Mouse (Mus musculus) c-Kit-negative CD71-positive TER-119-positive erythroid progenitor cells, embryonic 14.5 days (primary cell): ENCODE results near the gene Rhbdl1.

ENCODE experiments used
- DNase-seq: peaks from one replicate; pipeline ENCODE4 v3.0.0-alpha.2; 2013; ENCODE audit warnings: low read depth, low spot score

Rhbdl1 gene

GRCm38 (mm10) chr17:25794197-25794596, 42.9 kb downstream of the Rhbdl1 start:
- no peak for DNase-seq

GRCm38 (mm10) chr17:25792615-25793014, 44.5 kb downstream of the Rhbdl1 start, which contains the start of gene Fam173a:
Fam173a (minus strand) TSS chr17:25792901.
- no peak for DNase-seq

GRCm38 (mm10) chr17:25791843-25792527, 45.1 kb downstream of the Rhbdl1 start:
- DNase-seq: peak; percentile 64

- DNase-seq: no peak
Measured at GRCm38 (mm10) chr17:25791320-25791842, 45.7 kb downstream of the Rhbdl1 start.

- DNase-seq: no peak
Measured at GRCm38 (mm10) chr17:25786781-25787504, 50.2 kb downstream of the Rhbdl1 start.

- no peak for DNase-seq
Measured at GRCm38 (mm10) chr17:25786280-25786679, 50.8 kb downstream of the Rhbdl1 start, which contains the start of gene Ccdc78. Ccdc78 (plus strand) TSS chr17:25786580.

GRCm38 (mm10) chr17:25785281-25785745, 51.8 kb downstream of the Rhbdl1 start, which contains the start of gene Haghl:
Haghl (minus strand) TSS chr17:25785673.
- DNase-seq: peak; percentile 93
